Mouse (Mus musculus) hindbrain, embryonic 16.5 days (tissue): ENCODE measurements at regions not wholly inside any gene's neighbourhood (a gene's known extent, or its start where the extent isn't known, plus 50 kb on each side); places are given as distances from the start of the nearest gene placed in this dataset.
A peak's percentile ranks its signal among the peaks of the same experiment; 100 is the strongest.
"Not testable (repeated sequence)": the region's sequence is repeated elsewhere in the genome, so short reads cannot be mapped to it uniquely, and the experiment has no call there.

Experiments
- ATAC-seq: fragments of 200-750 bp; cut with Nextera tagmentation; 2 replicates; pipeline ENCODE4 v1.8.0; 2017; ENCODE audit warnings: moderate TSS enrichment, moderate library complexity
- H3K27ac ChIP-seq: fragments of 300-500 bp; sonication (generic); 2 replicates; pipeline ENCODE4 v1.5.1; 2014; ENCODE audit warnings: low read depth, mild to moderate bottlenecking, control low read depth, low read length, moderate library complexity
- H3K27me3 ChIP-seq: fragments of 300-500 bp; sonication (generic); replicated peaks from 2 replicates; pipeline ENCODE4 v1.6.1; 2014; ENCODE audit warnings: low read length; ENCODE audit not compliant: control insufficient read depth, insufficient read depth
- H3K36me3 ChIP-seq: fragments of 300-500 bp; sonication (generic); 2 replicates; pipeline ENCODE4 v1.6.1; 2014; ENCODE audit warnings: mild to moderate bottlenecking, low read length, moderate library complexity, mixed read lengths; ENCODE audit not compliant: control insufficient read depth, insufficient read depth
- H3K4me1 ChIP-seq: fragments of 300-500 bp; sonication (generic); 2 replicates; pipeline ENCODE4 v1.6.1; 2014; ENCODE audit warnings: low read depth, low read length; ENCODE audit not compliant: control insufficient read depth, insufficient read depth
- H3K4me2 ChIP-seq: fragments of 300-500 bp; sonication (generic); 2 replicates; pipeline ENCODE4 v1.6.1; 2014; ENCODE audit warnings: mild to moderate bottlenecking, low read length, control low read depth, moderate library complexity
- H3K4me3 ChIP-seq: fragments of 300-500 bp; sonication (generic); 2 replicates; pipeline ENCODE4 v1.5.1; 2014; ENCODE audit warnings: mild to moderate bottlenecking, low read length, control low read depth, moderate library complexity
- H3K9ac ChIP-seq: fragments of 300-500 bp; sonication (generic); 2 replicates; pipeline ENCODE4 v1.6.1; 2014; ENCODE audit warnings: low read depth, mild to moderate bottlenecking, control low read depth, low read length, moderate library complexity
- H3K9me3 ChIP-seq: fragments of 300-500 bp; sonication (generic); 2 replicates; pipeline ENCODE4 v1.6.1; 2014; ENCODE audit warnings: mild to moderate bottlenecking, low read length, moderate library complexity; ENCODE audit not compliant: control insufficient read depth
- WGBS: fragments of 180-500 bp; shearing (Covaris S2); extraction: QIAGEN DNeasy Blood & Tissue Kit; methylation state at CpG from one replicate; pipeline ENCODE4 v1.1.7; 2014; 5-methylcytosine and 5-hydroxymethylcytosine counted together

- H3K4me1 ChIP-seq: no peaks in the 10 kb centered on the region
- no peaks in the 10 kb centered on the region for H3K36me3 ChIP-seq
- no peak overlapping the region for H3K27ac ChIP-seq
- H3K9me3 ChIP-seq: no peaks in the 10 kb centered on the region
- ATAC-seq: no peak
- H3K9ac ChIP-seq: no peak overlapping the region
- H3K27me3 ChIP-seq: no peaks in the 10 kb centered on the region
- H3K4me3 ChIP-seq: no peak overlapping the region
- WGBS: 47% methylated on average over 1 of the region's 1 CpGs
- H3K4me2 ChIP-seq: no peak overlapping the region
Observed at GRCm38 (mm10) chr14:89922316-89922715, 1451.1 kb upstream of the Pcdh20 start.

- not testable (repeated sequence) for H3K9ac ChIP-seq, H3K27me3 ChIP-seq, H3K4me1 ChIP-seq, H3K36me3 ChIP-seq, H3K4me2 ChIP-seq, H3K9me3 ChIP-seq, H3K4me3 ChIP-seq, ATAC-seq, H3K27ac ChIP-seq
- WGBS: 4% methylated on average over 1 of the region's 1 CpGs
Observed at GRCm38 (mm10) chr14:89920586-89920985, 1449.4 kb upstream of the Pcdh20 start.

GRCm38 (mm10) chr14:89898701-89899227, 1427.6 kb upstream of the Pcdh20 start:
- WGBS: 86% methylated on average over 24 of the region's 34 CpGs
- not testable (repeated sequence) for H3K4me1 ChIP-seq, H3K9ac ChIP-seq, ATAC-seq, H3K27ac ChIP-seq, H3K36me3 ChIP-seq, H3K4me2 ChIP-seq, H3K9me3 ChIP-seq, H3K27me3 ChIP-seq, H3K4me3 ChIP-seq

- H3K36me3 ChIP-seq, H3K9ac ChIP-seq, H3K4me1 ChIP-seq, H3K9me3 ChIP-seq, H3K4me3 ChIP-seq, H3K4me2 ChIP-seq, ATAC-seq, H3K27me3 ChIP-seq, H3K27ac ChIP-seq: not testable (repeated sequence)
- WGBS: 93% methylated on average over 14 of the region's 22 CpGs
Observed at GRCm38 (mm10) chr14:89898135-89898534, 1426.9 kb upstream of the Pcdh20 start.

GRCm38 (mm10) chr14:89896891-89897290, 1425.7 kb upstream of the Pcdh20 start:
- not testable (repeated sequence) for H3K36me3 ChIP-seq, H3K27me3 ChIP-seq, H3K4me3 ChIP-seq, H3K4me2 ChIP-seq, H3K9me3 ChIP-seq, H3K9ac ChIP-seq, H3K27ac ChIP-seq, H3K4me1 ChIP-seq
- ATAC-seq: peak; percentile 83; the same call in 1 of the 2 replicates
- 72% methylated on average over 14 of the region's 16 CpGs for WGBS
